Mouse (Mus musculus) testis, adult 2 months (tissue): ENCODE data around the gene Tmem208.

Experiments
- CTCF ChIP-seq: fragments of 200-500 bp; IDR thresholded peaks from 2 replicates; pipeline ENCODE4 v1.5.1; 2012; ENCODE audit warnings: low read depth, mild to moderate bottlenecking, inconsistent platforms, low read length, moderate library complexity; ENCODE audit not compliant: control insufficient read depth, insufficient read depth, insufficient replicate concordance
- POLR2A ChIP-seq: fragments of 200-500 bp; IDR thresholded peaks from 2 replicates; pipeline ENCODE4 v1.6.1; 2012; ENCODE audit warnings: low read depth, mild to moderate bottlenecking, inconsistent platforms, low read length, moderate library complexity; ENCODE audit not compliant: control insufficient read depth

- TF ChIP-seq CTCF (no peak), POLR2A (no peak)
Measured at GRCm38 (mm10) chr8:105342768-105343167, 16.6 kb downstream of the Tmem208 start.
